Mouse (Mus musculus): ENCODE results near the gene Bcl7c. TPM values are rescaled to one million over a fixed set of nuclear protein-coding genes. Genes with fewer than 3 reads are reported as not detected.

Gene Bcl7c
- polyA plus RNA-seq, 1 experiment from 2014 or later = 65.1 TPM

GRCm38 (mm10) chr7:127730170-127730569, 21.4 kb upstream of the Bcl7c start:
- Histone ChIP-seq H3K4me3 (ENCODE audit: low read depth, low read length) (no peak overlapping the region), H3K4me1 (ENCODE audit: insufficient read depth) (no peaks in the 10 kb centered on the region), H3K4me2 (no peak overlapping the region), H3K27ac (ENCODE audit: low read depth) (no peak overlapping the region), H3K36me3 (ENCODE audit: insufficient read depth) (no peaks in the 10 kb centered on the region), H3K9ac (no peak overlapping the region), H3K9me3 (ENCODE audit: low read depth, low read length) (no peaks in the 10 kb centered on the region), H3K27me3 (ENCODE audit: insufficient read depth, low read length) (no peaks in the 10 kb centered on the region)
- no peak for TF ChIP-seq CTCF (IDR thresholded peaks at IDR 0.05; ENCODE audit: low read depth)
- ATAC-seq (ENCODE audit: insufficient read depth) (no peak), DNase-seq (no peak)
- WGBS = 62% methylated on average over 4 of the region's 4 CpGs

- Histone ChIP-seq H3K4me2 (no peak overlapping the region), H3K27ac (ENCODE audit: low read depth) (no peak overlapping the region), H3K4me1 (ENCODE audit: insufficient read depth) (no peaks in the 10 kb centered on the region), H3K27me3 (ENCODE audit: insufficient read depth, low read length) (no peaks in the 10 kb centered on the region), H3K36me3 (ENCODE audit: insufficient read depth) (no peaks in the 10 kb centered on the region), H3K4me3 (ENCODE audit: low read depth, low read length) (no peak overlapping the region), H3K9ac (no peak overlapping the region), H3K9me3 (ENCODE audit: low read depth, low read length) (no peaks in the 10 kb centered on the region)
- DNase-seq (no peak), ATAC-seq (ENCODE audit: insufficient read depth) (no peak)
- 0 out of 2 replicates have a peak, but pooled peaks have one; percentile 2 for TF ChIP-seq CTCF (IDR thresholded peaks at IDR 0.05; ENCODE audit: low read depth)
- 73% methylated on average over 7 of the region's 7 CpGs for WGBS
These were observed 19.2 kb upstream of the Bcl7c start for GRCm38 (mm10) chr7:127727898-127728297.

GRCm38 (mm10) chr7:127725924-127726323, 17.2 kb upstream of the Bcl7c start:
- H3K4me3 ChIP-seq (ENCODE audit: low read depth, low read length) = no peak overlapping the region
- no peaks in the 10 kb centered on the region for H3K4me1 ChIP-seq (ENCODE audit: insufficient read depth)
- no peak overlapping the region for H3K9ac ChIP-seq
- no peak overlapping the region for H3K4me2 ChIP-seq
- no peak for DNase-seq
- 53% methylated on average over 6 of the region's 6 CpGs for WGBS
- no peak for TF ChIP-seq CTCF (IDR thresholded peaks at IDR 0.05; ENCODE audit: low read depth)
- ATAC-seq (ENCODE audit: insufficient read depth) = no peak
- H3K27ac ChIP-seq (ENCODE audit: low read depth) = no peak overlapping the region
- no peaks in the 10 kb centered on the region for H3K27me3 ChIP-seq (ENCODE audit: insufficient read depth, low read length)
- H3K9me3 ChIP-seq (ENCODE audit: low read depth, low read length) = no peaks in the 10 kb centered on the region
- no peaks in the 10 kb centered on the region for H3K36me3 ChIP-seq (ENCODE audit: insufficient read depth)

- Histone ChIP-seq H3K4me2 (no peak overlapping the region), H3K4me3 (ENCODE audit: low read depth, low read length) (no peak overlapping the region), H3K36me3 (ENCODE audit: insufficient read depth) (no peaks in the 10 kb centered on the region), H3K9me3 (ENCODE audit: low read depth, low read length) (no peaks in the 10 kb centered on the region), H3K4me1 (ENCODE audit: insufficient read depth) (no peaks in the 10 kb centered on the region), H3K27ac (ENCODE audit: low read depth) (no peak overlapping the region), H3K9ac (no peak overlapping the region), H3K27me3 (ENCODE audit: insufficient read depth, low read length) (no peaks in the 10 kb centered on the region)
- ATAC-seq (ENCODE audit: insufficient read depth) = no peak
- TF ChIP-seq CTCF (IDR thresholded peaks at IDR 0.05; ENCODE audit: low read depth) = no peak
- DNase-seq = no peak
- 55% methylated on average over 2 of the region's 2 CpGs for WGBS
These were observed 16.8 kb upstream of the Bcl7c start for GRCm38 (mm10) chr7:127725490-127725889.

GRCm38 (mm10) chr7:127719258-127719657, 10.5 kb upstream of the Bcl7c start:
- DNase-seq (no peak), ATAC-seq (ENCODE audit: insufficient read depth) (no peak)
- H3K27ac ChIP-seq (ENCODE audit: low read depth) = no peak overlapping the region
- TF ChIP-seq CTCF (IDR thresholded peaks at IDR 0.05; ENCODE audit: low read depth) = no peak
- H3K4me3 ChIP-seq (ENCODE audit: low read depth, low read length) = no peak overlapping the region
- no peaks in the 10 kb centered on the region for H3K36me3 ChIP-seq (ENCODE audit: insufficient read depth)
- no peaks in the 10 kb centered on the region for H3K4me1 ChIP-seq (ENCODE audit: insufficient read depth)
- H3K9me3 ChIP-seq (ENCODE audit: low read depth, low read length) = no peaks in the 10 kb centered on the region
- 79% methylated on average over 6 of the region's 6 CpGs for whole genome bisulfite sequencing
- H3K4me2 ChIP-seq = no peak overlapping the region
- no peaks in the 10 kb centered on the region for H3K27me3 ChIP-seq (ENCODE audit: insufficient read depth, low read length)
- no peak overlapping the region for H3K9ac ChIP-seq

GRCm38 (mm10) chr7:127718339-127718738, 9.6 kb upstream of the Bcl7c start:
- no peaks in the 10 kb centered on the region for H3K9me3 ChIP-seq (ENCODE audit: low read depth, low read length)
- 88% methylated on average over 6 of the region's 6 CpGs for WGBS
- ATAC-seq (ENCODE audit: insufficient read depth) = no peak
- no peak overlapping the region for H3K4me3 ChIP-seq (ENCODE audit: low read depth, low read length)
- H3K4me1 ChIP-seq (ENCODE audit: insufficient read depth) = no peaks in the 10 kb centered on the region
- H3K27ac ChIP-seq (ENCODE audit: low read depth) = no peak overlapping the region
- no peak for DNase-seq
- H3K4me2 ChIP-seq = no peak overlapping the region
- H3K27me3 ChIP-seq (ENCODE audit: insufficient read depth, low read length) = no peaks in the 10 kb centered on the region
- no peaks in the 10 kb centered on the region for H3K36me3 ChIP-seq (ENCODE audit: insufficient read depth)
- no peak overlapping the region for H3K9ac ChIP-seq
- no peak for TF ChIP-seq CTCF (IDR thresholded peaks at IDR 0.05; ENCODE audit: low read depth)

- H3K27ac ChIP-seq (ENCODE audit: low read depth) = no peak overlapping the region
- peak overlapping the region; percentile 34 for H3K4me3 ChIP-seq (ENCODE audit: low read depth, low read length)
- DNase-seq (peak; percentile 81), ATAC-seq (ENCODE audit: insufficient read depth) (peak; percentile 44)
- no peaks in the 10 kb centered on the region for H3K9me3 ChIP-seq (ENCODE audit: low read depth, low read length)
- peak; percentile 38 for TF ChIP-seq CTCF (IDR thresholded peaks at IDR 0.05; ENCODE audit: low read depth)
- peak overlapping the region; percentile 50 for H3K9ac ChIP-seq
- peak overlapping the region; percentile 69 for H3K4me2 ChIP-seq
- peaks cover 5% of the 10 kb centered on the region for H3K4me1 ChIP-seq (ENCODE audit: insufficient read depth)
- 2% methylated on average over 41 of the region's 41 CpGs for WGBS
- H3K27me3 ChIP-seq (ENCODE audit: insufficient read depth, low read length) = no peaks in the 10 kb centered on the region
- no peaks in the 10 kb centered on the region for H3K36me3 ChIP-seq (ENCODE audit: insufficient read depth)
These were observed 8.3 kb upstream of the Bcl7c start for GRCm38 (mm10) chr7:127716992-127717391.

GRCm38 (mm10) chr7:127714816-127715215, 6.1 kb upstream of the Bcl7c start:
- no peak for TF ChIP-seq CTCF (IDR thresholded peaks at IDR 0.05; ENCODE audit: low read depth)
- no peaks in the 10 kb centered on the region for H3K9me3 ChIP-seq (ENCODE audit: low read depth, low read length)
- H3K9ac ChIP-seq = no peak overlapping the region
- no peak overlapping the region for H3K27ac ChIP-seq (ENCODE audit: low read depth)
- H3K4me2 ChIP-seq = no peak overlapping the region
- no peaks in the 10 kb centered on the region for H3K36me3 ChIP-seq (ENCODE audit: insufficient read depth)
- no peak for ATAC-seq (ENCODE audit: insufficient read depth)
- H3K4me1 ChIP-seq (ENCODE audit: insufficient read depth) = peaks cover 12% of the 10 kb centered on the region
- no peak for DNase-seq
- H3K27me3 ChIP-seq (ENCODE audit: insufficient read depth, low read length) = no peaks in the 10 kb centered on the region
- 76% methylated on average over 4 of the region's 4 CpGs for WGBS
- H3K4me3 ChIP-seq (ENCODE audit: low read depth, low read length) = no peak overlapping the region
